Mouse (Mus musculus): Measurements from ENCODE around the gene Zfp646. TPM values are rescaled to one million over a fixed set of nuclear protein-coding genes. Genes with fewer than 3 reads are reported as not detected.
"Not testable (repeated sequence)": the region's sequence is repeated elsewhere in the genome, so short reads cannot be mapped to it uniquely, and the experiment has no call there.

Zfp646 gene
- 13.2 and 13.7 TPM in 2 replicates for polyA plus RNA-seq (2015; fragmentation: Nextera tagmentation; extraction: Ambion mirVana)

DNA sequence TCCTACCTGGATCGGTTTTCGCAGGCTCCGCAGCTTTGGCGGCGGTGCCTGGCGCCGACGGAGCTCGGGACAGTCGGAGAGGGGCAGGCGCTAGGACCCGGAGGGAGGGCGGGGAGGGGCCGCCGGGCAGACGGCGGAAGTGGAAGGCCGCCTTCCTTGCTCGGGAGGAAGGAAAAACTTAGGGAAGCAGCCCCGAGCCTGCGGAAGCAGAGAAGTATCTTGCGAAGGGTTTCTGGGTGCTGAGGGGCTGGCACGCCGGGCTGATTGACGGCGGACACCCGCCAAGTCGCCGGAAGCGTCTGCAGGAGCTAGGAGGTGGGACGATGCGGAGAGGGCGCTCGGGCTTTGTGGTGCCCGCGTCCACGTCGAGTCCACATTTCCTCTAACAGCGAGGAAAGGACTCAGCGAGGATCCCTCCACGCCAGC, at the start of gene Zfp646:
Zfp646 (plus strand) TSS at position 181 of the 426 bp plus-strand sequence.
- Histone ChIP-seq H3K9ac (replicated peaks) (peak within 1 kb of the TSS; percentile 99), H3K4me3 (peak within 1 kb of the TSS; percentile 90), H3K4me2 (replicated peaks) (peak within 1 kb of the TSS; percentile 67), H3K27ac (replicated peaks) (peak within 1 kb of the TSS; percentile 100), H3K27me3 (no peaks in the 10 kb centered on the region), H3K4me1 (peaks cover 28% of the 10 kb centered on the region), H3K36me3 (peaks cover 37% of the 10 kb centered on the region), H3K9me3 (no peaks in the 10 kb centered on the region)
- ATAC-seq (replicated peaks) = peak; percentile 90
- under 1% methylated on average over 41 of the region's 41 CpGs for WGBS

DNA sequence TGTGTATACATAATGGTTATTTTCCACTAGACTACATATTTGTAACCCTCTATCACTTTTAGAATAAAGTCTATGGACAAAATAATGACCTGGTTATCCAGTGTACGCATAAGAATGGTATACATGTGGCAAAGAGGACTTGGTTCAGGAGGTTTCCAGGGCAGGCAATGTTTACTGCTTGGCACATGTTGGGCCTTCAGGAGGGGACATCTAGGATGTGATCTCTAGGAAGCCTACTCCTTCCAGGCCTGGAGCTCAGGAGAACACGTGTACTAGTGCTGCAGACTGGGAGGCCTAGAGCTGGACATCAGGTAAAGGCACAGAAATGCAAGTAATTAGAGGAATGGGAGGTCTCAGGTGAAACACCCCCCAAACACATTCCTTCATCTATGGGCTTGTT, 40.5 kb upstream of the Zfp646 start:
- Histone ChIP-seq H3K27ac (replicated peaks) (no peak overlapping the region), H3K9ac (replicated peaks) (no peak overlapping the region), H3K27me3 (no peaks in the 10 kb centered on the region), H3K4me3 (no peak overlapping the region), H3K4me1 (peaks cover 4% of the 10 kb centered on the region), H3K9me3 (no peaks in the 10 kb centered on the region), H3K36me3 (no peaks in the 10 kb centered on the region), H3K4me2 (replicated peaks) (no peak overlapping the region)
- no peak for ATAC-seq (replicated peaks)
- WGBS = 86% methylated on average over 2 of the region's 2 CpGs

DNA sequence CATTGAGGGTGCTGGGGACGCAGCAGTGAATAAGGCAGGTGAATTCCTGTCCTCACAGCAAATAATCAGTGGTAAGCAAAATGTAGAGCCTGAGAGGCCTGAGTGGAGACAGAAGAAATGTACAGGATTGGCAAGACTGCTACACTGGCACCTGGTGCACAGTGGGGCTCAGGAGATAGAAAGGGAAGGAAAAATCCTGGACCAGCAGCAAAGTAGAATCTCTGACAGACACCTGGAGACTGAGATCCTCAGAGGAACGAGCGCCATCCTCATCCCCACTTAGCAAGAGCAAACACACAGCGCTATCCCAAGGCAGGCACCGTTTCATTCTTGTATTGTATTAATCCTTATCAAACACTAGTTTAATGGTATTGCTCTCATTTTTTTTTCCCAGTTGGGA, 38.5 kb upstream of the Zfp646 start:
- no peak overlapping the region for H3K27ac ChIP-seq (replicated peaks)
- no peak for ATAC-seq (replicated peaks)
- 94% methylated on average over 5 of the region's 5 CpGs for WGBS

DNA sequence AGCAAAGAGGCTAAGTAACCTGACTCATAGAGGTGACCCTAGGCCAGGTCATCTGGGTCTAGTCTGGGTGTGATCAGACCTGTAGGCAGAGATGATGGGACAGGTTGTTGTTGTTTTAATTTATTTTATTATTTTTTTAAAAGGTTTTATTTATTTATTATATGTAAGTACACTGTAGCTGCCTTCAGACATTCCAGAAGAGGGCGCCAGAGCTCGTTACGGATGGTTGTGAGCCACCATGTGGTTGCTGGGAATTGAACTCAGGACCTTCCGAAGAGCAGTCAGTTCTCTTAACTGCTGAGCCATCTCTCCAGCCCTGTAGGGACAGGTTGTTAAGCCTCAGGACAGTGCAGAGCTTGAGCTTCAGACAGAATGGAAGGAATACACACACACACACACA, 38.1 kb upstream of the Zfp646 start:
- not testable (repeated sequence) for H3K27ac ChIP-seq (replicated peaks); H3K36me3 ChIP-seq; H3K4me2 ChIP-seq (replicated peaks); H3K9me3 ChIP-seq; H3K4me3 ChIP-seq; H3K9ac ChIP-seq (replicated peaks); ATAC-seq (replicated peaks); H3K27me3 ChIP-seq
- H3K4me1 ChIP-seq = peaks cover 15% of the 10 kb centered on the region
- 83% methylated on average over 4 of the region's 4 CpGs for WGBS

More for the DNA sequence above, 38.5 kb upstream of the Zfp646 start:
- Histone ChIP-seq H3K4me3 (no peak overlapping the region), H3K9me3 (no peaks in the 10 kb centered on the region), H3K9ac (replicated peaks) (no peak overlapping the region), H3K4me1 (peaks cover 12% of the 10 kb centered on the region), H3K36me3 (no peaks in the 10 kb centered on the region), H3K4me2 (replicated peaks) (no peak overlapping the region), H3K27me3 (no peaks in the 10 kb centered on the region)

DNA sequence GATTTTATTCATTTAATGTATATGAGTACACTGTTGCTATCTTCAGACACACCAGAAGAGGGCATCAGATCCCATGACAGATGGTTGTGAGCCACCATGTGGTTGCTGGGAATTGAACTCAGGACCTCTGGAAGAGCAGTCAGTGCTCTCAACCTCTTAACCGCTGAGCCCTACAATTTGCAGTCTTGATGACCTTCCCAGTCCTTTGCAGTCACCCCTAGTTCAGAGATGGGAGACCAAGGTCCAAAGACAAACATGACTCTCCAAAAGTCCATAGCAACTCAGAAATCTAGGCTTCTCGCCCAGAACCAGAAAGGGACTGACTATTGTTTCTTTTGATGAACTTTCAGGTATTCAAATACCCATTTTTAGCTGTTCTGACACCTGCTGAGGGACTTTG, 36.0 kb upstream of the Zfp646 start:
- not testable (repeated sequence) for H3K27ac ChIP-seq (replicated peaks); H3K4me2 ChIP-seq (replicated peaks); H3K36me3 ChIP-seq; H3K9ac ChIP-seq (replicated peaks); ATAC-seq (replicated peaks); H3K27me3 ChIP-seq; H3K4me3 ChIP-seq; H3K9me3 ChIP-seq
- peaks cover 15% of the 10 kb centered on the region for H3K4me1 ChIP-seq
- WGBS = 80% methylated on average over 2 of the region's 2 CpGs

DNA sequence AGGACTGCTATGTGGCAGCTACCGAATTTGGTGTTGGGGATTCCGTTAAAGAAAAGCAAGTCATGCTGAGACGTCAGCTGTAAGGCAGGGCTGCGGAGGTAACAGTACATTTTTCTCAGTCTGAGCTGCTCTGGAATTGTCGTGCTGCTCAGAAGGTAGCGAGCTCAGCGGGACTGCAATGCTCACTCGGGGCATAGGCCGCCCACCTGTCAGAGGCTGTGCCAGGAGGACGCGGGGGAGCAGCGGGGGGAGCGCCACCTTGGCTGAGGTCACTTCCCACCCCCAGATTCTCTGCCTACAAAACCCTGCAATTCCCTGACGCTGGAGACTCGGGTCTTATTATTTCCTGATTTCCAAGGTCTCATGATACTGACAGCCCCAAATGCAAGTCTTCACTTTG, 35.1 kb upstream of the Zfp646 start:
- H3K4me2 ChIP-seq (replicated peaks) = peak overlapping the region; percentile 97
- H3K27ac ChIP-seq (replicated peaks) = peak overlapping the region; percentile 95
- no peaks in the 10 kb centered on the region for H3K27me3 ChIP-seq
- peaks cover 15% of the 10 kb centered on the region for H3K4me1 ChIP-seq
- peak; percentile 47 for ATAC-seq (replicated peaks)
- no peaks in the 10 kb centered on the region for H3K36me3 ChIP-seq
- peak overlapping the region; percentile 66 for H3K4me3 ChIP-seq
- no peaks in the 10 kb centered on the region for H3K9me3 ChIP-seq
- WGBS = 3% methylated on average over 15 of the region's 15 CpGs
- H3K9ac ChIP-seq (replicated peaks) = peak overlapping the region; percentile 59

DNA sequence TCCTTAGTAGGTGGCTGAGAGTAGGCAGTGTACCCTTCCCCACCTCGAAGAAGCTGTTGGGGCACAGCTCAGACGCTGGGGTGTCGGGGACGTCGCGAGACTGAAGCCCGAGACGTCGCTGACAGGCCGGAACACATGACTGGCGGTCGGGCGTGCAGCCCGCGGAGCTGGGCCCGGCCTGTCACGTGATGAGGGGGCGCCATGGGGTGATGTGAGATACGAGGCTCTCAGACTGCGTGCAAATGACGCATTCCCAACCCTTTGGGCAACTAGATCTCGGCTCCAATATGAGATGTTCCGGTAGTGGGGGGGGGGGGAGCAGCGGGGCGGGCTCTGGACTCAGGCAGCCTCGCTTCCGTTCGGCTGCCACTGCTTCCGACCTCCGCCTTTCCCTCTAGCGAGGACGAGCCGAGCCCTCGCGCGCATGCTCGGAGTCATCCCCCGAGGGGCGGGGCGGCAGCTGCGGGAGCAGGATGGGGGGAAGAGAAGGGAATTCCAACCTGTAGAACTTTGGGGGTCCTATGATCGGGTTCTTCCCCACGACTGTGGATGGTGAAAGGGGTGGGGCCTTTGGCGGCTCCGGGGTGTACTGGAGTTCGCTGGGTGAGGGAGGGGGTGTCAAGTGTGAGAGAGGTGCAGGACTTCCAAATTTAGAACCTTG, 34.6 kb upstream of the Zfp646 start:
- Histone ChIP-seq H3K27ac (replicated peaks) (peak overlapping the region; percentile 95), H3K4me3 (peak overlapping the region; percentile 66), H3K4me1 (peaks cover 15% of the 10 kb centered on the region), H3K36me3 (no peaks in the 10 kb centered on the region), H3K27me3 (no peaks in the 10 kb centered on the region), H3K9ac (replicated peaks) (peak overlapping the region; percentile 59), H3K9me3 (no peaks in the 10 kb centered on the region), H3K4me2 (replicated peaks) (peak overlapping the region; percentile 97)
- ATAC-seq (replicated peaks) = peak; percentile 95
- 0% methylated on average over 46 of the region's 46 CpGs for WGBS

DNA sequence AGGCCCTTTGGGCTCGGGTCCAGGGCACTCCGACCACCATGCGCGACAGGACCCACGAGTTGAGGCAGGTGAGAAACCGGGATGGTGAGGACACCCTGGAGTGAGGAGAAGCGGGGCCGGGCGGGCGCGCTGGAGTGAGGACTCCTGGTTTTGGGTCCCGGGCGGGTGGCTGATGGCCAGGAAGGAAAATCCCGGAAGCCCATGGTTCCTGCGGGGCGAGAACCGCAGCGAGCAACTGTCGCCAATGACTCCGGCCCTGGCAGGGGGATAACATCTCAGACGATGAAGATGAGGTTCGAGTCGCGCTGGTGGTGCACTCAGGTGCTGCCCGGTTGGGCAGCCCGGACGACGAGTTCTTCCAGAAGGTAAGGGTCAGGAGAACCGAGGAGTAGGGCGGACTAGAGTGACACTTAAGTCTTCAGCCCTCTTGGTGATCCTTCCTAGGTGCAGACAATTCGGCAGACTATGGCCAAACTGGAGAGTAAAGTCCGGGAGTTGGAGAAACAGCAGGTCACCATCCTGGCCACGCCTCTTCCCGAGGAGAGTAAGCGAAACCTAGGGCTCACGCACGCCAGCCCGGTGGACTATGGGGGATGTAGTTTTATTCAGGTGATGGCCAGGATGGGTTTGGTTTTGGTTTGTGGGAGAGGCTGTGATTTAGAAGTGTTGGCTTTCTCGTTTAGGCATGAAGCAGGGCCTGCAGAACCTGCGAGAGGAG, 33.9 kb upstream of the Zfp646 start:
- H3K27ac ChIP-seq (replicated peaks) = peak overlapping the region; percentile 95
- peak; percentile 66 for ATAC-seq (replicated peaks)
- peak overlapping the region; percentile 97 for H3K4me2 ChIP-seq (replicated peaks)
- H3K36me3 ChIP-seq = no peaks in the 10 kb centered on the region
- peaks cover 15% of the 10 kb centered on the region for H3K4me1 ChIP-seq
- H3K4me3 ChIP-seq = peak overlapping the region; percentile 66
- H3K9me3 ChIP-seq = no peaks in the 10 kb centered on the region
- under 1% methylated on average over 40 of the region's 40 CpGs for WGBS
- peak overlapping the region; percentile 59 for H3K9ac ChIP-seq (replicated peaks)
- H3K27me3 ChIP-seq = no peaks in the 10 kb centered on the region

DNA sequence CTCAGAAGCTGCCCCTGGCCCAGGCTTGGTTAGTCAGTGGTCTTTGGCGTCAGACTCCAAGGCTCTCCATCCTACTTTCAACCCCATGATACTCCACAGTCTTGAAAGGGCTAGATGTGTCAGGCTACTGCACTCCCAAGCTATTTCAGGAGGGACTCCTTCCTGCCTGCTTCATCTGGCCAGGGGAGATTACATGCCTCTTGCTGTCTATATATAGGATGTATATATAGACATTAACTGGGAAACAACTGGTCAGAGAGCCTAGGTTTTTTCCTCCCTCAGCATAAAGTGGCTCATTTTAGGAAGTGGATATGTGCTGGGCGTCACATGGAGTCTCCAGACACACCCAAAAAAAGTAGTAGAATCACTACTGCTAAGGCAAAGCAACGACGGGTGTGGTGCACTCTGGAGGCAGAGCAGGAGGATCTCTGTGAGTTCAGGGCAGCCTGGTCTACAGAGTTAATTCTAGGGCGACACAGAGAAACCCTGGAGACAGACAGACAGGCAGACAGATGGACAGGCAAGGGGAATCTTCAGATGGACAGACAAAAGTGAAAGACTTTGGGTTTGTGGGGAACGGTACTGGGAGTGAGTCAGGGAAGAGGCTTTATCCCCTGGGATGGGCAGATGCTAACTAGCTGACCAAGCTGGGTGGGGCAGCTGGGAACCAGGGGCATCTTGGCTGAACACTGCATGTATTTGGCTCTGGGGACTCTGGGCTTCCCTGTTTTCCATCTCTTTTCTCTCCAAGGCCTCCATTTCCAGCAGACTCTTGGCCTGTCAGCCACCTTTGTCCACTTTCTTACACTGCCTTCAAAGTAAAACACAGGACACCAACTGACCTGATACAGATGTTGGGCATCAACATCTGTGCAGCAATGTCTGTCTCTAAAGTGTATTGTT, 25.8 kb upstream of the Zfp646 start:
- Histone ChIP-seq H3K36me3 (no peaks in the 10 kb centered on the region), H3K27ac (replicated peaks) (no peak overlapping the region), H3K4me3 (no peak overlapping the region), H3K9ac (replicated peaks) (no peak overlapping the region), H3K9me3 (no peaks in the 10 kb centered on the region), H3K4me1 (no peaks in the 10 kb centered on the region), H3K4me2 (replicated peaks) (no peak overlapping the region), H3K27me3 (no peaks in the 10 kb centered on the region)
- ATAC-seq (replicated peaks) = no peak
- WGBS = 85% methylated on average over 6 of the region's 6 CpGs

DNA sequence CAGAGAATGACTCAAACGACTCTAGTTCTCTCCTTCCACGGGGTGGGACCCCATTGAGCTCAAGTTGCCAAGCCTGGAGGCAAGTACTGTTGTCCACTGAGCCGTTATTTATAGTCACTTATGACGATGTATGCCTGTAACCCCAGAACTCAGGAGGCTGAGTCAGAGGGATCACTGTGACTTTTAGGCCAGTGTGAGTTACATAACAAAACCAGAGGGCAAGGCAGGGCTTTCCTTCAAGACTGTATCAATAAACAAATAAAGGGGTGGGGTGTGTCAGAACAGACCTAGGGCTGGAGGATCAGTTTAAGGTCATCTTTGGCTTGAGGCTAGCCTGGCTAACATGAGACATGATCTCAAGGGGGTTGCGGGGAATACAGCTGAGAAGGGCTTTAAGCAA, 25.1 kb upstream of the Zfp646 start:
- Histone ChIP-seq H3K4me3 (no peak overlapping the region), H3K27me3 (no peaks in the 10 kb centered on the region), H3K27ac (replicated peaks) (no peak overlapping the region), H3K4me2 (replicated peaks) (no peak overlapping the region), H3K36me3 (no peaks in the 10 kb centered on the region), H3K9ac (replicated peaks) (no peak overlapping the region), H3K9me3 (no peaks in the 10 kb centered on the region), H3K4me1 (no peaks in the 10 kb centered on the region)
- ATAC-seq (replicated peaks) = no peak
- WGBS = 79% methylated on average over 5 of the region's 5 CpGs

DNA sequence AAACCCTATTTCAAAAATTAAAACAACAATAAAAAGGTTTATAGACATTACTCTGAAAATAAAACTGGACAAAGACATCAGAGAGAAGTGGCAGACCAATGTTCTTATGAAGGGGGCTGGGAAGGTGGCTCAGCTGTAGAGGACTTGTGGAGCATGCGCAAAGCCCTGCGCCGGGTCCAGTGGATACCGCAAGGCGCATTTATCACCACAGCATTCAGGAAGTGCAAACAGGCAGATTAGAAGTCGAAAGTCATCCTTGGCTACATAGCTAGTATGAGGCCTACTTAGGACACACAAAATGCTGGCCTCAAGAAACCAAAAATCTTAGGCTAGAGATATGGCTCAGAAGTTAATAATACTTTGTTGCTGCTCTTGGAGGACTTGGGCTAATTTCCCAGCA, 17.8 kb upstream of the Zfp646 start:
- H3K9ac ChIP-seq (replicated peaks) = no peak overlapping the region
- H3K36me3 ChIP-seq = no peaks in the 10 kb centered on the region; the same call in 1 of the 2 replicates
- no peak for ATAC-seq (replicated peaks)
- H3K4me1 ChIP-seq = no peaks in the 10 kb centered on the region
- WGBS = 89% methylated on average over 6 of the region's 6 CpGs
- no peaks in the 10 kb centered on the region for H3K27me3 ChIP-seq
- H3K27ac ChIP-seq (replicated peaks) = no peak overlapping the region
- no peaks in the 10 kb centered on the region for H3K9me3 ChIP-seq
- H3K4me2 ChIP-seq (replicated peaks) = no peak overlapping the region
- no peak overlapping the region for H3K4me3 ChIP-seq

DNA sequence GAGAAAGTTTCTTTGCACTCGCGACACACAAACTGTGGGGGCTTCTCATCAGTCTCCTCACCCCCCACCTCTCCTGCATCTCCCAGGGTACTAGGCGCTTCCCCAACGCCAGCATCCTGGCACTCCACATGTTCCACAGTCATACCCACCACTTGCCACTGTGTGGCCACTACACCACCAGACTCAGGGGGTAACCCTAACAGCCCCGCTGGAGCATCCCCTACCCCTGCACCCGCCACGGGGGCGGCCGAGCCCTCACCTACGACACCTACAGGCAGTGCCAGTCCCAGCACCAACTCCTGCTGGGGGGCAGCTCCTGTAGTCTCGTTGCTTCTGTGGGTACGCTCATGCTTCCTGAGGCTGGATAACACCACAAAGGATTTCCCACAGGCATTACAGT, 9.6 kb upstream of the Zfp646 start:
- 97% methylated on average over 12 of the region's 12 CpGs for WGBS
- Histone ChIP-seq H3K9ac (replicated peaks) (no peak overlapping the region), H3K4me1 (no peaks in the 10 kb centered on the region), H3K27ac (replicated peaks) (no peak overlapping the region), H3K9me3 (no peaks in the 10 kb centered on the region), H3K4me3 (no peak overlapping the region), H3K36me3 (peaks cover 48% of the 10 kb centered on the region), H3K27me3 (no peaks in the 10 kb centered on the region), H3K4me2 (replicated peaks) (no peak overlapping the region)
- ATAC-seq (replicated peaks) = no peak
